Mouse (Mus musculus): ENCODE results near the gene Nono.

Gene Nono

DNA sequence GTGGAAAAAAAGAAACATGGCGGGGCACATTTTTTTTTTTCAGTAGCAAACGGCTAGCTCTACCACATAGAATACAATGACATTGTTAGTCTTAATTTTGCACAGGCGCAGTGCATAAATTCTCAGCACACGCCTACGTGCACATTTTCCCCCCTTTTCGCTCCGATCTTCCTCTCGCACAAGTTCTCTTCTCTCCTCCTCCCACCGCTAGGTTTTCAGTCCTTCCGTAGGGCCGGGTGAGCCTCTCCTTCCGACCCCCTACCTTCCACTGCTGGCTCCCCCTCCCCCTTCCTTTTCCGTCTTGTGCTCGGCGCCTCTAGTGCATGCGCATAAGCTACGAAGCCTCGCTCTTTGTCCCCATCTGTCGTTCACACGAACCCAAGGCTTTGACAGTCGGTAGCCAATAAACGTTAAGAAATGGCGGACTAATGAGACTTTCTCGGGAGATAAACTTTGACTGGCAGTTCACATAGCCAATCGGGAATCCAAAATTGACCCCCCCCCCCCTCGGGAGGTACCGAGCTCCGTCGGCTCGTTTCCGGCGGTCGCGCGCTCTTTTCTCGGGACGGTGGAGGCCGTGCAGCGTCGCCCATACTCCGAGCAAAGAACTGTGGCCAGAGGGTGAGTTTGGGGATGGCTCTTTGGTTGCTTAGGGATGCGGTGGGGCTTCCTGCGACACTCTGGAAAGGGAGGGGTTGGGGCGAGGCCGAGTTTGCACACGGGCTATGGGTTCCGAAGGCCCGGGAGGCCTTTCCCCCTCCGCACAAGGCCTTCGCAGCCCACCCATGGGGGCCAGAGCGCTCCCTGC, at the start of gene Nono:
TSS of gene Nono (plus strand) at position 177 of the 808 bp plus-strand sequence.
- POLR2A ChIA-PET = interaction anchor here (0.5 to 4.4 kb wide), 66 partner anchors 9 to 652 kb away, joined by 3 to 44 read pairs (median 4); partner anchors contain the start of genes Zmym3 (in 2 of the 4), Itgb1bp2 (in 1 of the 4) and Med12 (in 1 of the 4)
- CTCF ChIA-PET = interaction anchor here in 3 of 4 experiments (0.7 to 1.9 kb wide), 9 partner anchors 9 to 103 kb away, joined by 3 to 5 read pairs (median 4); no protein-coding TSS in a partner anchor

DNA sequence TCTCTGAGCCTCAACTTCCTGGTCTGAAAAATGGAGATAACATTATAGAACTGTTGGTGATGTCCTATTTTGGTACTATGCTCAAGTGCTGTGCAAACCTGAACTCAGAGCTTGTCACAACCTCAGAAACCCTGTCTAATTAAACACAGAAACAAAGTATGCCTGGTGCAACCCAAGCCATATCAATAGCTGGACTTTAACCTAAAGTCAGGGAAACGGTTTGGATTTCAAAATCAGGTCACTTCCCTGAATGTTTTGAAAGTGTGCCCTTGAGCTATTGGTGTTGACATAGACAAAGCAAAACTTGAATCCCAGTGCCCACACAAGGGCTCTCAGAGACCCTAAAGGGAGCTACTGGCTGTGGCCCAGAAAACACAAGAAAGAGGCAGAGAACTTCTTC, 49.4 kb upstream of the Nono start:
- CTCF ChIA-PET = no interaction called here
- POLR2A ChIA-PET = interaction anchor here in 1 of 4 experiments (0.8 to 1.1 kb wide), 2 partner anchors 17 to 153 kb away, joined by 3 to 4 read pairs; no protein-coding TSS in a partner anchor

DNA sequence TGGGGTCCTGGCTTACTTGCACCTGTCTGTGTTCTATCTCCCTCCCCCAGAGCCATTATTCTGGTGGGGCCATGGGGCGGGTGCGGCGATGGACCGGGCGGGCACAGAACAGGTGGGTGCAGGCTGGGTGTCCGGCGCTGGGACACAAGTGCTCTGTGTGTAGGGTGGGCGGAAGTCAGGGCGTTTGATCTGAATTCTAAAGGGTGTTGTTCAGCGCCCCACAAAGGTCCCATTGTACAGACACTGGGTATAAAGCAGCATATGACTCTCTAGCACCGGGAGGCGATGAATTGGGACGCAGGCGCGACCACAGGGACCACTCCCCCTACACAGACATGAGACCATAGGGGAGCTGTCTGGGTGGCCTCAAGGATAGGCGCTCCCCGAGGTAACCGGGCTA, 45.7 kb upstream of the Nono start:
- CTCF ChIA-PET = interaction anchor here in 2 of 4 experiments (0.5 to 0.7 kb wide), 2 partner anchors 13 to 50 kb away, joined by 3 to 4 read pairs; no protein-coding TSS in a partner anchor
- POLR2A ChIA-PET = interaction anchor here in 3 of 4 experiments (0.7 to 2.4 kb wide), 15 partner anchors 10 to 139 kb away, joined by 3 to 12 read pairs (median 5); partner anchors contain the start of gene Nono (in 1 of the 3)

GRCm38 (mm10) chrX:101384439-101385137, 44.5 kb upstream of the Nono start:
- POLR2A ChIA-PET = interaction anchor here in 3 of 4 experiments (0.6 to 2.2 kb wide), 9 partner anchors 9 to 52 kb away, joined by 3 to 12 read pairs (median 5); no protein-coding TSS in a partner anchor
- CTCF ChIA-PET = interaction anchor here in 1 of 4 experiments (0.7 kb wide), 1 partner anchor 12 kb away, joined by 3 read pairs; no protein-coding TSS in a partner anchor

DNA sequence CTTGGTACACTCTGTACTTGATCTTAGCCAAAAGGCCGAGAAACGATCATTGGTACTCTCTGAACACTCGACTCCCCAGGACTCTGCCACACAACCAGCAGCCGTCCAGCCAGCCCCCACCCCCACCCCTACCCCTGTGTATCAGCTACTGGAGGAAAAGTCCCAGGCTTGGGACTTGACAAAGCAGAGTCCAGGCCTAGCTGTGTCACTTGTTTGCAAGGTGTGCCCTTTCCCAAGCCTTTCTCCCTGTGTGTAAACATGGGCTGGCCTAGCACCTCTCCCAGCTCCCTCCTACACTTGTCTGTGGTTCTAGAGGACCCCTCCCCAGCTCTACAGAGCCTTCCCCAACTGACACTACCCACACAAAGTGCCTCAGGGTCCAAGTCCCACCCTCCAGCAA, 42.9 kb upstream of the Nono start:
- ChIA-PET CTCF (interaction anchor here in 1 of 4 experiments (0.7 kb wide), 1 partner anchor 33 kb away, joined by 3 read pairs; no protein-coding TSS in a partner anchor), POLR2A (interaction anchor here in 2 of 4 experiments (0.6 to 0.7 kb wide), 3 partner anchors 14 to 53 kb away, joined by 3 to 4 read pairs (median 3); no protein-coding TSS in a partner anchor)

GRCm38 (mm10) chrX:101388866-101389537, 40.1 kb upstream of the Nono start:
- CTCF ChIA-PET = no interaction called here
- POLR2A ChIA-PET = interaction anchor here in 2 of 4 experiments (0.5 to 2.7 kb wide), 2 partner anchors 7 to 8 kb away, joined by 4 to 10 read pairs; no protein-coding TSS in a partner anchor

GRCm38 (mm10) chrX:101394341-101394740, 34.8 kb upstream of the Nono start:
- POLR2A ChIA-PET = interaction anchor here in 3 of 4 experiments (0.7 to 1.6 kb wide), 7 partner anchors 9 to 310 kb away, joined by 3 to 9 read pairs (median 3); no protein-coding TSS in a partner anchor
- CTCF ChIA-PET = interaction anchor here in 1 of 4 experiments (1.2 kb wide), 1 partner anchor 34 kb away, joined by 3 read pairs; no protein-coding TSS in a partner anchor

DNA sequence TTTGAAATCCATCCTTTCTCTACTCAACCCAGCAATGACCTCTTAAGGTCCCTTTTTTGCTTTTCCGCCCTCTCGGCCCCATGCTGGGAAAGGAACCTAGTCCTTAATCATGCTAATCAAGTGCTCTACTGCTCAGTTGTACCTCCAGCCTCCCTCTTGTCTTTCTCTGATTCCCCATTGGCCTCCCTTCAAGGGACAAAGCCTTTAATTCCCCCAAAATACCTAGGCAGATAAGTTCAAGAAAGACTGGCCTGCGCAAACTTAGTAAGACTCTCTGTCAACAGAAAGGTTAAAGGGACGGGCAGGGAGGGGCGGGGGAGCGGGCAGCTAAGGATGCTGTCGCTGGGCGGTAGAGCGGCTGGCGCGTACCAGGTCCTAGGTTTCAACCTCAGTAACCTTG, 32.7 kb upstream of the Nono start:
- CTCF ChIA-PET = interaction anchor here in 2 of 4 experiments (0.8 to 1.9 kb wide), 7 partner anchors 13 to 90 kb away, joined by 3 to 5 read pairs (median 3); partner anchors contain the start of gene Nono (in 2 of the 2)
- POLR2A ChIA-PET = interaction anchor here in 3 of 4 experiments (0.6 to 2.5 kb wide), 30 partner anchors 8 to 314 kb away, joined by 3 to 21 read pairs (median 6); partner anchors contain the start of genes Nono (in 2 of the 3), Med12 (in 1 of the 3) and Zmym3 (in 1 of the 3)

DNA sequence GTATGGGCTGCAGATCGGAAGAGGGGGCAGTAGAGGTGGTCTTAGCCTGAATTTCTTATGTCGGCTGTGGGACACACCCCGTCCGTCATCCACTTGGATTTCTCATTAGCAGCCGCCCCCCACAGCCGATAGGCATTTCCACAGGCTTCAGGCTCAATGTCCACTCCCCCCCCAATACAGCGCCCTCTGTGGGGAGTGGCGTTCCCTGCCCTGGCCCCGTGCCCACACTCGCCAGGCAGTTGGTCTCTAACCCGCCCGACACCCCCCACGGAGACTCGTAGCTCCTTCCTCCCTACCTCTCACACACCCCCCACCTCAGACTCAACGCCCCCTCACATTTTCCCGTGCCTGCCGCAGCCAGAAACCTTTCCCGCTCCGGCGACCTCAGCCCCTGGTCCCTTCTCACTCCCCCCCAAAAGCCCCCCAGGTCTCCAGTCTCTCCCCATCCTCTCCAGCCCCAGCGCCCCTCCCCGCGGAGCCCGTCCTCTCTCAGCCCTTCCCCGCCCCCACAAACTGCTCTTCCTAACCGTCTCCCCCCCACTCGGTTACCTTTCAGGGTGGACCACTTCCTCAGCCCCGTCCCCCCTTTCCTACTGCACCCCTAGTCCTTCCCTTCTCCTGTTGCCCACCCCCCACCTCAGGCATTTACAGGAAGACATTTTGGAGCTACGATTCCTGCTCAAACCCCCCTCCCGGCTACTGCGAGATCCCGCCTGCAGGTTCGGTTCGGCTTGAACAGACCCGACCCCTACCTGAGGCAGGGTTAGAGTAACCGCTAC, 10.0 kb upstream of the Nono start:
- POLR2A ChIA-PET = interaction anchor here (0.6 to 2.8 kb wide), 17 partner anchors 10 to 335 kb away, joined by 3 to 25 read pairs (median 5); partner anchors contain the start of gene Nono (in 4 of the 4)
- CTCF ChIA-PET = interaction anchor here in 3 of 4 experiments (0.6 to 0.8 kb wide), 4 partner anchors 9 to 60 kb away, joined by 3 to 4 read pairs (median 3); no protein-coding TSS in a partner anchor

- CTCF ChIA-PET = interaction anchor here in 2 of 4 experiments (0.6 to 0.8 kb wide), 3 partner anchors 8 to 61 kb away, joined by 3 to 4 read pairs (median 3); no protein-coding TSS in a partner anchor
- POLR2A ChIA-PET = interaction anchor here (0.6 to 2.8 kb wide), 15 partner anchors 9 to 336 kb away, joined by 3 to 25 read pairs (median 6); partner anchors contain the start of gene Nono (in 4 of the 4)
Observed at GRCm38 (mm10) chrX:101419725-101420699, 9.1 kb upstream of the Nono start.

DNA sequence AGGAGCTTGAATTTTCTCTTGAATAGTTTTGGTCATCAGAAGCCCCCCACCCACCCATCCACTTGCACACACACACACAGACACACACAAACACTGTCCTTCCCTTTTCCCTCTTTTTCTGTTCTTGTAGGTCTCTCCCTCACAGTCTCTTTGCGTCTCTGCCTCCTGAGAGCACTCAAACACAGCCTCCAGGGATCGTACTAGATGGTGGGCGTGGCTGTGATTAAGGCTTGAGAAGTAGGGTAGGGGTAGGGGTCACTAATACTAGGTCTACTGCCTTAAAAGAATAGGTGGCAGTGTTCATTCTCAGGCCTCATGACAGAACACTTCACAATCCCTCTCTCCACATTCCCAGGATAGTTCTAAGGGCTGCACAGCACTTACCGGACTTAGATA, 8.4 kb upstream of the Nono start, which contains the start of gene Zmym3:
TSS of gene Zmym3 (minus strand) at position 150 of the 396 bp plus-strand sequence.
- ChIA-PET CTCF (no interaction called here), POLR2A (interaction anchor here in 2 of 4 experiments (1.5 to 2.8 kb wide), 7 partner anchors 9 to 336 kb away, joined by 4 to 25 read pairs (median 7); partner anchors contain the start of gene Nono (in 2 of the 2))

- CTCF ChIA-PET = interaction anchor here in 1 of 4 experiments (0.6 kb wide), 1 partner anchor 9 kb away, joined by 5 read pairs; no protein-coding TSS in a partner anchor
- POLR2A ChIA-PET = interaction anchor here in 2 of 4 experiments (0.6 to 1.4 kb wide), 2 partner anchors 28 kb away, joined by 3 to 6 read pairs; no protein-coding TSS in a partner anchor
Observed at GRCm38 (mm10) chrX:101423462-101423861, 5.7 kb upstream of the Nono start.

- POLR2A ChIA-PET = interaction anchor here in 3 of 4 experiments (0.6 to 4.4 kb wide), 17 partner anchors 8 to 344 kb away, joined by 3 to 44 read pairs (median 7); partner anchors contain the start of gene Zmym3 (in 1 of the 3)
- CTCF ChIA-PET = interaction anchor here (0.5 to 1.3 kb wide), 9 partner anchors 8 to 295 kb away, joined by 3 to 4 read pairs (median 3); no protein-coding TSS in a partner anchor
Observed at GRCm38 (mm10) chrX:101427774-101428173, 1.3 kb upstream of the Nono start.

DNA sequence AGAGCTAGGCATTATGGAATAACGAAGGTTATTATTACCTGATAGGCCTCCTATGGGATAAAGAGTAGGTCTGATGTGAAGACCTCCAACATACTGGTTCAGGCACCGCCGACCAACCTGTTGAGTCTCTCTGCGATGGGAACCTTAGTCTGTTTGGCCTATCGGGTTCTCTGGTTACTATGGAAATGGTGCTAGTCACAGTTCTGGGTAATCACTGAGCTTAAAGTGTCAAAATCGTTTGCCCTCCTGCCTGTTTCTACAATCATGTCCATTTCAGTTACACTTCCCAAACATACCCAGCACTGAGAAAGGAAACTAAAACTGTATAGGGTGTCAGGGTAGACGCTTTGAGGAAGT, 355 bp upstream of the Nono start:
- ChIA-PET POLR2A (interaction anchor here (0.7 to 4.4 kb wide), 46 partner anchors 9 to 634 kb away, joined by 3 to 44 read pairs (median 6); partner anchors contain the start of genes Zmym3 (in 2 of the 4), Itgb1bp2 (in 1 of the 4) and Med12 (in 1 of the 4)), CTCF (interaction anchor here in 3 of 4 experiments (0.7 to 1.9 kb wide), 6 partner anchors 9 to 99 kb away, joined by 3 to 4 read pairs (median 4); no protein-coding TSS in a partner anchor)

DNA sequence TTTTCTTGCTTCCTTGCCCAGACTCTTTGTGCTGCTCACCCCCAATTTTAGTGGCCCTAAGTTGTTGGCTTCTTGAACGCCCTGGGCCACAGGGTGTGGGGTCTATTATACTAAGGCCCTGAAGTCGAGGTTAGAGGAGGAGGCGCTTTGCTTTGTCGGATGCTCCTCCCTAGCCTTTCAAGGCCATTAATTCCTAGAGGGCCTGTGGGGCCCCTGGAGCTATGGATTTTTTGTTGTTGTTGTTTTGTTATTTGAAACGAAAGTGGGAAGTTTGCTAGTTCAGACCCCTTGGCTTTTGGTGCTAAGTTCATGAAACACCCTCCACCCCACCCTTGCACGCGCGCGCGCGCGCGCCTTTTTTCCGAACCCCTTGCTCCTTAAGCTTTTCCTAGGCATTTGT, 858 bp downstream of the Nono start:
- CTCF ChIA-PET = interaction anchor here in 3 of 4 experiments (0.9 to 1.9 kb wide), 6 partner anchors 8 to 103 kb away, joined by 3 to 5 read pairs (median 4); no protein-coding TSS in a partner anchor
- POLR2A ChIA-PET = interaction anchor here (0.6 to 4.4 kb wide), 42 partner anchors 8 to 653 kb away, joined by 3 to 44 read pairs (median 6); partner anchors contain the start of genes Zmym3 (in 2 of the 4) and Itgb1bp2 (in 1 of the 4)
